Mouse (Mus musculus): ENCODE results near the gene Crb2.

The Crb2 gene

DNA sequence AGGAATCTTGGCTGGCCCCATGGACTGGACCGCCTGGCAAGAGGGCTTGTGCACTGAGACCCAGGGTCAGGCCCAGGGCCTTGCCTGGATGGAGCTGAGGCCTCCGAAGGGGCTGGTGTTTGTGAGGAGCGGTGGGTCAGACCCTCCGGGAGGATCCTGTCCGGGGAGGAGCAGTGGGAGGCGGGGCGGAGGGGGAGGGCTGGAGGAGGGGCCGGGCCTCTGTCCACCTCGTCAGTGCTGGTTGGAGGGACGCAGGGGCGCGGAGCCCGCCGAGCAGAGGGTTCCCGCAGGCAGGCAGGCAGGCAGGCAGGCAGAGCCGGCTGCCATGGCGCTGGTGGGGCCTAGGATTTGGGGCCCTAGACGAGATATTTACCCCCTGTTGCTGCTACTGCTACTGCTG, at the start of gene Crb2:
Gene Crb2, plus strand, starts transcription at position 234 of the 400 bp plus-strand sequence.
- DNase-seq (ENCODE audit: low read depth, low spot score), result no peak

DNA sequence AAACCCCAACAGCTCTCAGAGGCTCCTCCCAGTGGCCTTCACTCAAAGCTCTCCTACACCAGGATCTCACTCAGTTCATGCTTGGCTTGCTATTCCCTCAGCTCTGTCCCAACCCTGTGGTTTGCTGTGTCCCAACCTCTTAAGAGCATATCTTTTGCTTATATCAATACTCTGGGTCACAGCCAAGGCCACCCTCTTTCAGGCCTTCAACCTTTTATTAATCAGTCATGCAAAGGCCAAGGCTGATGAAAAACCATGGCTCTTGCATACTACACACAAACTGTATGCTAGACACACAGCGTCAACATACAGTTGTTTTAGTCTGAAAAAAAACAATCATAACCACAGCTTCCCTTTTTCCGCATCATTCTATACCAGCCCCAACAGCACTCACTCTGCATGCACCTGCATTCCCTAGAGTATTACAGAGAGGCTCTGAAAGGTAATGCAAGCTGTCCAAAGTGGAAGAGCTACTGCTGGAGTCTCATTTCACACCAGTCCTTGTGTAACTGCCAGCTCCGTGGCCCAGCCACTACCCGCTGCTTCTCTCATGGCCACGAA, 44.7 kb upstream of the Crb2 start:
- DNase-seq (ENCODE audit: low read depth, low spot score), result peak; percentile 31

DNA sequence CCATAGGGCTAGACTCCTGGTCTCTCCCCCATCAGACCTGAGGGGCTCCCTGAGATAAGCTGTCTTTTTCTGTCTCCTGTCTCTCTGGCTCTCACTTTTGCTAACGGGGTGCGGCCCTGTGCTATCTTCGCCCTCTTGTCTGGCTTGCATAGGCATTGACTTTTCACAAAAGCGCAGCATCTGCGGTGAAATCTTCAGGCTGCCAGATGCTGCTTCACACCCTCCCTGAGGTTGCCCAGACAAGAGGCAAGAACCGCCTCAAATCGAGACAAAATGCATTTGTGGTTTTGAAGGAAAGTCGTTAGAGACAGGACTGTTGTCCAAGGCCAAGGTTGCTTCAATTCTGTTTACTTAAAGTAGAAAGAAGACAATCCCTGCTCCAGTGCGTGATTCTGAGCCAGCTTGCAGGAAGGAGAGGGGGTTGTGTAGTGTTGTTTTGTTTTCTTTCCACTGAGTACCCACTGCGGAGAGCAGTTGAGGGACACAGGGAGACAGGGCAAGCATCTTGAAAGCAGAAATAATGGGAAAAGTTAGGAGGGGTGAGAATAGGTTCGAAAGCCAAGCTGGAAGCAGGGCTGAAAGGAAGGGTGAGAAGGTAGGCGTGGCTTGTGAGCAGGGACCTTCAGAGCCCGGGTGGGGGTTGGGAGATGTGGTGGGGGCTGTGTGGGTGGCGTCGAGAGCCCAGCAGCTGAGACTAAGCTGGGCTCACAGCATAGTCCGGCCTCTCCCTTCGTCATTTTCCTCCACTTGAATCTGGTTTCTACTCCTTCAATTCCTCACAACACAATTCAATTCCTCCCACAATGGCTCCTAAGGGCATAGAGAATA, 40.9 kb upstream of the Crb2 start:
- no peak for DNase-seq (ENCODE audit: low read depth, low spot score)

DNA sequence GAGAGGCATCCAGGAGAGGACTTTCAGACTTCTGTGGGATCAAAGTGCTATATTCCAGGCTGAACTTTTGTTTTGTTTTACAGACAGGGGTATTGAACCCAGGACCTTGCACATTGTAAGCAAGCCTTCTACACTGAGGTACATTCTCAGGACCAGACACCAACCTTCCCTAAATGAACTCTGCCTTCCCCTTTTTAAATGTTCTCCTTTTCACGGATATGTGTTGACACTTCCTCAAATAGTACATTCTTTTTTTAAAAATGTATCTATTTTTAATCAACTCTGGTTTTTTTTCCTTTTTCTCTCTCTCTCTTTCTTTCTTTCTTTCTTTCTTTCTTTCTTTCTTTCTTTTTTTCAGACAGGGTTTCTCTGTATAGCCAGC, 40.3 kb upstream of the Crb2 start:
- no peak for DNase-seq (ENCODE audit: low read depth, low spot score)

GRCm38 (mm10) chr2:37741806-37742554, 34.1 kb upstream of the Crb2 start:
- DNase-seq (ENCODE audit: low read depth, low spot score), result peak; percentile 90

GRCm38 (mm10) chr2:37744773-37745395, 31.2 kb upstream of the Crb2 start:
- no peak for DNase-seq (ENCODE audit: low read depth, low spot score)

- no peak for DNase-seq (ENCODE audit: low read depth, low spot score)
Observed at GRCm38 (mm10) chr2:37746293-37747049, 29.6 kb upstream of the Crb2 start.

- DNase-seq (ENCODE audit: low read depth, low spot score), result peak; percentile 34
Observed at GRCm38 (mm10) chr2:37747909-37748308, 28.1 kb upstream of the Crb2 start.

DNA sequence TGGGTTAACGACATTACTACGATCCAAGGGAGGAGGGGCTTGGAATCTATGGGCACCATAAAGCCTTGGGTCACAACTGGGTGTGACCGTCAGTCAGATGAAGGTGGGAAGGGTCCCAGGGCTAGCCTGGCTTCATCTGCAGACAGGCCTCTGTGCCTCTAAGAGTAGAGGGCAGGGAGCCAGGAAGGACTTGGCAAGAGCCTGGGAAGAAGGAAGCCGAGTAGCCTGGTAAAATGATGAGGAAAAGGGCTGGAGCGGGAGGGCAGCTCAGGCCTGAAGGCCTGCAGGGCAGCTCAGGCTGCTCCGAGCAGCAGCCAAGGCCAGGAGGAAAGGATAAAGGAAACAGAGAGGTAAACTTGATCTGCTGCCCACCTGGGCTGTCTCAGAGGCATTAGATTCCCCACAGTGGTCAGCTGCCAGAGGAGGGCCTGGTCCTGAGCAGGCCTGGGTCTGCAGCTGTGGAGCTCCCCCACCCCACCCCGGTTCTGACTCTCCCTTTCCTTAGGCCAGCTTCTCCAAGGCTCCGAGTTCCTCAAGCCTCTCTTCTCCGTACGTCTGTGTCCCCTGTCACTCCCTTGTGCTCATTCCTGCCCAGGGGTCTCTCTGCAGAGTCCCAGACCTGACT, 27.5 kb upstream of the Crb2 start:
- DNase-seq (ENCODE audit: low read depth, low spot score), result peak; percentile 34

DNA sequence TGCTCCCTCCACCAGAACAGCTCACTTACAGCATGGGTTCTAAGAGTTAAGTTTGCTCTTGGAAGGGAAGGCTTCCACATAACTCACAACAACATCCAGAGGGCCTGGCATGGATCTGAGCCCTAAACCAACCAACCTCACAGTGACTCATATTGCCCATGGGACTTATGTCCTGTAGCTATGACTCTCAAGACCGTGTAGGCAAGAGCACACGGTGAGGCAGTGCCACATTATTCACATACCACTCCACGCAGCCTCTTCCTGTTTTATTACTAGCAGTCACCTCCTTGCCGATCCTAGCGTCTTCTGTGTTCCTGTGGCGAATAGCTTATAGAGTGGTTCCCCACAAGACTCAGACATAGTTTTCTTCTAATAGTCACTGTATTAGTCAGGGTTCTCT, 26.7 kb upstream of the Crb2 start:
- DNase-seq (ENCODE audit: low read depth, low spot score), result no peak

- no peak for DNase-seq (ENCODE audit: low read depth, low spot score)
Observed at GRCm38 (mm10) chr2:37751114-37751513, 24.9 kb upstream of the Crb2 start.

- no peak for DNase-seq (ENCODE audit: low read depth, low spot score)
Observed at GRCm38 (mm10) chr2:37756220-37756930, 19.7 kb upstream of the Crb2 start.

- DNase-seq (ENCODE audit: low read depth, low spot score), result no peak
Observed at GRCm38 (mm10) chr2:37757016-37757415, 19.0 kb upstream of the Crb2 start.

DNA sequence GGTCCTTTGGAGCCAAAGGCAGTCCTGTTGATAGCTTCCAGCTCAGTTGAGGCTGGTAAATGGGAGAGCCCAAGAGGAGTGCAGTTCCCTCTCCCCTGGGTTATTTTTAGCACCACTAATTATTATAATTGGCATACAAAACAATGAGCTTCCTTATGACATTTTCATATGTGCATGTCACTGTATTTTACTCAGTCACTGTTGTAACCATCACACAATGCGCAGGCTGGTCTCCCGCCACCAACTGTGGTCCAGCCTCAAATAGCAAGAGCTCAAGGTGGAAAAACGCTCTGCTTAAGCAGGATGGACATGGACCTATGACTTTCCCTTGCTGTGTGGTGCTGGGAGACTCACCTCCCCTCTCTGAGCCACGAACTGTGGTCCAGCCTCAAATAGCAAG, 18.3 kb upstream of the Crb2 start:
- no peak for DNase-seq (ENCODE audit: low read depth, low spot score)

DNA sequence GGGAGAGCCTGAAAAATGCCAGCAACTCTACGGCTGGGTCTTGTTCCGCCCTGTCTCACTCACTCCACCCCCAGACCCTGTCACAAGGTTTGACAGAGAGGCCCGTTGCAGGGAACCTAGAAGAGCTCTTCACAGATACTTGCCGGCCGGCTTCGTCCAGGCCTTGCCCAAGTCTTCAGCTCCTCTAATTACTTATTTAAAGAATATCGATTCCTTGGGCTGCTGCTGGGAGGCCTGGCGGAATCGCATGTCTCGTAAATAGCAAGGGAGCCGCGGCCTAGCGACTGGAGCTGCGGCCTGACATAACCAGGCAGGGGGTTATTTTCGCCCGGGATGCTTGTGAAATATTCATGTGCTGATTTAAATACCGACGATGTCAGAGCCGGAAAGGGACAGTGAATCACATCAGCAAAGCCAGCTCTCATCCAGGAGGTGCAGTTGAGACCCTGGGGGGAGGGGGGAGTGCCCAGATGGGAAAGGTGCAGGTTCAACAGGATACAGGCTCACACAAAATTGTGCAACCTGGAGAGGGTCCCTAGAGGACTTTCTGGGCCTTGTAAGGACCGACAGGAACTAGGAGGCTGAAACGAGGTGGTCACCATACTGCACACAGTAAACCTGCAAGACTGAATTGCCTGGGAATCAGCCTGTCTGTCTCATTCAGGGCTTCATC, 17.6 kb upstream of the Crb2 start:
- DNase-seq (ENCODE audit: low read depth, low spot score), result no peak

- no peak for DNase-seq (ENCODE audit: low read depth, low spot score)
Observed at GRCm38 (mm10) chr2:37760633-37761032, 15.4 kb upstream of the Crb2 start.

GRCm38 (mm10) chr2:37763638-37764037, 12.4 kb upstream of the Crb2 start:
- DNase-seq (ENCODE audit: low read depth, low spot score), result no peak

DNA sequence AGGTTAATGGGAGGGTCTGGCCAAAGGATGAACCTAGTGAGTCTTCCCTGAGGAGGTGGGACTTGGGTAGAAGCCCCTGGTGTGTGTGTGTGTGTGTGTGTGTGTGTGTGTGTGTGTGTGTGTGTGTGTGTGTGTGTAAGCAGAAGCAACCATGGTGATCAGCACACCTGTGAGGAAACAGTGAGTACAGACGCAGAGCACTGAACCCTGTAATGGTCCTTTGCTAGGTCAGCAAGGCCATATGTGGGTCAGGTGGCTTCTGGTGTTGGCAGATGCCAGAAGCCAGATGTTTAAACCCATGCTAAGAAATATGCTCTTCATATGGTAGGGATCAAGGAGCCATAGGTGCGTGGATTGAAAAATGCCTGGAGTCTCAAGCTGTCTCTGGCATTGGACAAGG, 11.5 kb upstream of the Crb2 start:
- DNase-seq (ENCODE audit: low read depth, low spot score), result no peak

DNA sequence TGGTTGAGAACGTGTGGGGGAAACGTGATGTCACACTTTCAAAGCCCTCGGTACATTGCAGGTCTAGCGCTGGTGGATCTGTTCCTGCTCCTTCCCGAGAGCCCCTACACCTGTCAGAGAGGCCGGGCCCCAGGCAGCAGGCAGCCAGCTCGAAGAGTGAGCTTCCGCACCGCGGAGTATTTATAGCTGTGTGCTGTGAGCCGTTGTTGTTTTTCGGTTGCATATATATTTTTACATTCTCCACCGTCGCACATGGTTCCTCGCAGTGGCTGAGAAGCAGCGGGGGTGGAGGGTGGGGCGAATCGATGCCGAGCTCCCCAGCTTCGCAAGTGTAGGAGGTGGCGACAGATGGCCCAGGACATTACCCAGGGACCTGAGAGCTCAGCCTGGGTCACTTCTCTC, 11.0 kb upstream of the Crb2 start:
- no peak for DNase-seq (ENCODE audit: low read depth, low spot score)
